Mouse (Mus musculus) small intestine, adult 2 months (tissue): ENCODE data around the gene Pkdcc. TPM values are rescaled to one million over a fixed set of nuclear protein-coding genes. Genes with fewer than 3 reads are reported as not detected.

Experiments used
- H3K27ac ChIP-seq: fragments of 200-500 bp; 2 replicates; pipeline ENCODE4 v1.5.1; 2012; ENCODE audit warnings: low read depth, low read length, control low read depth, inconsistent platforms; ENCODE audit not compliant: insufficient read depth
- H3K27me3 ChIP-seq: fragments of 200-500 bp; 2 replicates; pipeline ENCODE4 v1.6.1; 2012; ENCODE audit warnings: mild to moderate bottlenecking, moderate library complexity, low read length, inconsistent platforms; ENCODE audit not compliant: control insufficient read depth, insufficient read depth
- H3K36me3 ChIP-seq: fragments of 200-500 bp; 2 replicates; pipeline ENCODE4 v1.6.1; 2012; ENCODE audit warnings: mild to moderate bottlenecking, low read length, control low read depth, inconsistent platforms; ENCODE audit not compliant: control insufficient read depth, insufficient read depth
- H3K4me1 ChIP-seq: fragments of 200-500 bp; 2 replicates; pipeline ENCODE4 v1.6.1; 2012; ENCODE audit warnings: low read length, inconsistent platforms, mixed read lengths; ENCODE audit not compliant: control insufficient read depth, insufficient read depth, insufficient read length
- H3K4me3 ChIP-seq: fragments of 200-500 bp; 2 replicates; pipeline ENCODE4 v1.5.1; 2012; ENCODE audit warnings: low read depth, mild to moderate bottlenecking, control low read depth, inconsistent platforms, low read length, moderate library complexity
- CTCF ChIP-seq: fragments of 200-500 bp; IDR thresholded peaks from 2 replicates; pipeline ENCODE4 v1.5.1; 2012; ENCODE audit warnings: low read depth, mild to moderate bottlenecking, control low read depth, inconsistent platforms, low read length, moderate library complexity, mixed read lengths; ENCODE audit not compliant: insufficient replicate concordance, insufficient read length; ENCODE audit errors: extremely low read depth
- POLR2A ChIP-seq: fragments of 200-500 bp; IDR thresholded peaks from 2 replicates; pipeline ENCODE4 v1.6.1; 2012; ENCODE audit warnings: low read depth, mild to moderate bottlenecking, control low read depth, inconsistent platforms, low read length, moderate library complexity
- WGBS: fragments of 180-500 bp; shearing (Covaris S2); methylation state at CpG from one replicate; pipeline ENCODE4 v1.1.7; 2018; 5-methylcytosine and 5-hydroxymethylcytosine counted together
- polyA plus RNA-seq: library from polyadenylated mRNA; depleted of rRNA; stranded (reverse); fragments of >200 nt; gene quantifications from 2 replicates; pipeline ENCODE4 v1.2.3, GENCODE M21; 2012

Pkdcc gene
- polyA plus RNA-seq, 1 experiment: 59.1 TPM

GRCm38 (mm10) chr17:83246090-83246489, 31.0 kb downstream of the Pkdcc start:
- WGBS: 66% methylated on average over 7 of the region's 7 CpGs
- H3K27ac ChIP-seq: no peak overlapping the region
- H3K4me1 ChIP-seq: 0 out of 2 replicates have a peak, but pooled peaks cover 3% of the 10 kb centered on the region
- H3K36me3 ChIP-seq: no peaks in the 10 kb centered on the region
- TF ChIP-seq POLR2A (no peak), CTCF (no peak)
- no peak overlapping the region for H3K4me3 ChIP-seq
- H3K27me3 ChIP-seq: no peaks in the 10 kb centered on the region

DNA sequence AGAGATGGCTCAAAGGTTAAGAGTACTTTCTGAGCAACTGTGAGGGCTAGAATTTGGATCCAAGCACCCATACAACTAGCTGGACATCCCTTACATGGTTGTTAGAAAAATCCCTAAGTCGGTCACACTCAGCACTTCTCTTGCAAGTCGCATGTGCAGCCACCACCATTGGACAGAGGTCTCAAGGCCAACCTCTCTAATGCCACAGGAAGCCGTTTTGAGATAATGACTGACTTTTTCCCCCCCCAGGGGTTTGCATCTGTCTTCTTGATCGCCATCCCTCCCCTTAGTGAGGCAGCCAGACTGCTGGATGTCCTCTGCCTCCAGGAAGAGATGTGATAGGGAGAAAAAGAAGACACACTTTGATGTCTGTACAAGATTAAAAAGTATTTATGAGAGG, 32.1 kb downstream of the Pkdcc start:
- H3K4me1 ChIP-seq: 0 out of 2 replicates have a peak, but pooled peaks cover 3% of the 10 kb centered on the region
- no peak overlapping the region for H3K27ac ChIP-seq
- 69% methylated on average over 4 of the region's 4 CpGs for WGBS
- no peaks in the 10 kb centered on the region for H3K36me3 ChIP-seq
- no peak overlapping the region for H3K4me3 ChIP-seq
- TF ChIP-seq CTCF: no peak
- no peak for TF ChIP-seq POLR2A
- H3K27me3 ChIP-seq: no peaks in the 10 kb centered on the region

DNA sequence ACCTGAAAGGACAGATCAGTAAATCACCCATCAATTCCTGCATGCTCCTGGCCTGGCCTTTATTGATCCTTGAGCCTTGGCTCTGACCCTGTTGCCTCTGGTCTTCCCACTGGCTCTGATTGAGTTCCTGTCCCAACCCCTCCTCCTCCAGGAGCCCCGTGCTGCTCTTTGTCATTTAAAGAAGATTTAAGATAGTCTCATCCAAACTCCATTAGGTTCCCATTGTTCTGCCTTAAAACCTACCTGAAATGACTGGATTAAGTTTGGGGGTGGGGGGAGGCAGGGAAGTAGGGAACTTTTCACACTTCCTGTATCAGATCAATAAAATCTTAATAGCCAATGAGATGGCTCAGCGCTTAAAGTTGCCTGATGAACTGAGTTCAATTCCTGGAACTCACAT, 33.4 kb downstream of the Pkdcc start:
- WGBS: 66% methylated on average over 2 of the region's 2 CpGs
- TF ChIP-seq CTCF (no peak), POLR2A (no peak)
- Histone ChIP-seq H3K4me3 (no peak overlapping the region), H3K36me3 (no peaks in the 10 kb centered on the region), H3K4me1 (0 out of 2 replicates have a peak, but pooled peaks cover 3% of the 10 kb centered on the region), H3K27me3 (no peaks in the 10 kb centered on the region), H3K27ac (no peak overlapping the region)

GRCm38 (mm10) chr17:83250903-83251526, 35.9 kb downstream of the Pkdcc start:
- H3K27ac ChIP-seq: no peak overlapping the region
- H3K4me1 ChIP-seq: 0 out of 2 replicates have a peak, but pooled peaks cover 2% of the 10 kb centered on the region
- no peak overlapping the region for H3K4me3 ChIP-seq
- no peak for TF ChIP-seq CTCF
- TF ChIP-seq POLR2A: no peak
- WGBS: 86% methylated on average over 18 of the region's 18 CpGs
- H3K27me3 ChIP-seq: no peaks in the 10 kb centered on the region
- no peaks in the 10 kb centered on the region for H3K36me3 ChIP-seq

- H3K4me3 ChIP-seq: no peak overlapping the region
- no peaks in the 10 kb centered on the region for H3K27me3 ChIP-seq
- H3K4me1 ChIP-seq: 0 out of 2 replicates have a peak, but pooled peaks cover 2% of the 10 kb centered on the region
- H3K36me3 ChIP-seq: no peaks in the 10 kb centered on the region
- TF ChIP-seq CTCF: peak; percentile 38; the same call in 1 of the 2 replicates
- TF ChIP-seq POLR2A: no peak
- no peak overlapping the region for H3K27ac ChIP-seq
- 25% methylated on average over 12 of the region's 12 CpGs for WGBS
These were observed 38.1 kb downstream of the Pkdcc start for GRCm38 (mm10) chr17:83253051-83253649.

DNA sequence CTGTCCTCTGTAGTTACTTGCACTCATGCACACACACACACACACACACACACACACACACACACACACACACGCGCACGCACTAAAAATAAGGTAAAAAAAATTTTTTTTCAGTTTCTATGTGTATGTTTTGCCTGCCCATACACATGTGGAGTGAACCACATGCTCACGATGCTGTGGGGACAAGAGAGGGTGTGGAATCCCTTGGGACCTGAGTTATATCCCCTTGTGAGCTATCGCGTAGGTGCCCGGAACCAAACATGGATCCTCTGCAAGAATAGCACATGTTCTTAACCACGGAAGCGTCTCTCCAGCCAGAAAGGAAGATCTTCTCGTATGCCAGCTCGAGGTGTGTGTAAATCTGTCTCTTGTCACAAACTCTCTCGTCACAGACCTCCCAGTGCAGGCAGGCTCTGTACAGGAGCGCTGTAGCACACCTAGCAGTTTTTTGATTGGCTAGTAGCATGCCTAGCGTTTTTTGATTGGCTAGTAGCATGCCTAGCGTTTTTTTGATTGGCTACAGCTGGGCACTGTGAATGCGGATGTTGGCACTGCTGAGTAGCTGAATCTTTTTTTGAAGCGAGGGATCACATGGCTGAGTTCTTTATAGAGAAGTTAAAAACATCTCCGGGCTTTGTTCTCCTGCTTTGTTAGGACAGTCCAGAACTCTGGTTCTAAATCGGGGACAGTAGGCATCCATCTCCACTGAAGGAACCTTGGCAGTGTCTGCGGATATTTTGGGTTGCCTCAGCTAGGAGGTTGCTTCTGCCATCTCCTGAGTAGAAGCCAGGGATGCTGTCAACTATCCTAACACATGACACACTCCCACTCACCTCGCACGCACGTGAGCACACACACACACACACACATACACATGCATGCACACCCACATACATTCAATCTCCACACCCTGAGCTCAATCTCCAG, 52.4 kb downstream of the Pkdcc start:
- WGBS: 33% methylated on average over 23 of the region's 23 CpGs
- no peak for TF ChIP-seq POLR2A
- TF ChIP-seq CTCF: no peak

More for the DNA sequence above, 52.4 kb downstream of the Pkdcc start:
- Histone ChIP-seq H3K4me3 (peak overlapping the region; percentile 57), H3K36me3 (no peaks in the 10 kb centered on the region), H3K27ac (no peak overlapping the region), H3K4me1 (peaks cover 6% of the 10 kb centered on the region; the same call in 1 of the 2 replicates), H3K27me3 (no peaks in the 10 kb centered on the region)
